Mouse (Mus musculus) gastrocnemius, adult 2 months (tissue): ENCODE data around the gene Sys1. TPM values are rescaled to one million over a fixed set of nuclear protein-coding genes. Genes with fewer than 3 reads are reported as not detected.
A peak's percentile ranks its signal among the peaks of the same experiment; 100 is the strongest.

Source experiments
- DNase-seq: peaks from one replicate; pipeline ENCODE4 v3.0.0; 2022
- H3K27ac ChIP-seq: fragments of 200-600 bp; 2 replicates; pipeline ENCODE4 v1.8.1; 2022; ENCODE audit warnings: mild to moderate bottlenecking
- H3K4me3 ChIP-seq: fragments of 200-600 bp; 2 replicates; pipeline ENCODE4 v1.8.1; 2022; ENCODE audit warnings: mild to moderate bottlenecking, moderate library complexity
- CTCF ChIP-seq: fragments of 200-600 bp; IDR thresholded peaks from 2 replicates; pipeline ENCODE4 v1.8.1; 2022; ENCODE audit warnings: antibody characterized with exemption, mild to moderate bottlenecking, moderate library complexity
- intact Hi-C: fragments of 180-260 bp; cut with DNase I; formaldehyde crosslinking; loops from one replicate; pipeline ENCODE4 v1.15.1; 2025
- total RNA-seq, 2 experiments: library from RNA; stranded (reverse); gene quantifications; 2 replicates each; pipeline ENCODE4 v1.2.3; 2021

Sys1 gene
- total RNA-seq, 2 experiments from 2014 or later = 21.7 to 24.7 TPM

GRCm38 (mm10) chr2:164460745-164461551 is 4.2 kb downstream of the Sys1 start, which contains the start of gene Gm20458:
Gm20458 (plus strand) TSS chr2:164460967.
- H3K27ac ChIP-seq = peak within 1 kb of the TSS; percentile 96

GRCm38 (mm10) chr2:164465161-164465560 is 8.4 kb downstream of the Sys1 start:
- TF ChIP-seq CTCF = no peak
- intact Hi-C loops = no loop called here
- no peak overlapping the region for H3K27ac ChIP-seq
- no peak overlapping the region for H3K4me3 ChIP-seq
- DNase-seq = no peak

More at GRCm38 (mm10) chr2:164460745-164461551, 4.2 kb downstream of the Sys1 start, which contains the start of gene Gm20458:
- TF ChIP-seq CTCF = peak; percentile 84
- H3K4me3 ChIP-seq = peak within 1 kb of the TSS; percentile 79
- peak; percentile 97 for DNase-seq
- intact Hi-C loops = loop anchor here (5.0 kb wide), 1 partner anchor 36 kb away; the partner anchor contains the start of gene Pigt

- H3K4me3 ChIP-seq = no peak overlapping the region
- TF ChIP-seq CTCF = no peak
- intact Hi-C loops = no loop called here
- DNase-seq = no peak
- no peak overlapping the region for H3K27ac ChIP-seq
Observed at GRCm38 (mm10) chr2:164466787-164467186, 10.0 kb downstream of the Sys1 start.

- Histone ChIP-seq H3K4me3 (no peak overlapping the region), H3K27ac (no peak overlapping the region)
- intact Hi-C loops = loop anchor here (2.0 kb wide), 1 partner anchor 47 kb away; no protein-coding TSS in a partner anchor
- peak; percentile 62 for DNase-seq
- peak; percentile 85 for TF ChIP-seq CTCF
Observed at GRCm38 (mm10) chr2:164470254-164470653, 13.5 kb downstream of the Sys1 start.

GRCm38 (mm10) chr2:164473624-164474023 is 16.9 kb downstream of the Sys1 start, which contains the start of gene Trp53tg5:
Trp53tg5 (minus strand) TSS chr2:164473724.
- no peak for DNase-seq
- TF ChIP-seq CTCF = no peak
- intact Hi-C loops = no loop called here

GRCm38 (mm10) chr2:164485681-164486257 is 29.0 kb downstream of the Sys1 start, which contains the start of gene Dbndd2:
Dbndd2 (plus strand) TSS chr2:164486106.
- H3K27ac ChIP-seq = peak within 1 kb of the TSS; percentile 96
- H3K4me3 ChIP-seq = peak within 1 kb of the TSS; percentile 91
- peak; percentile 72 for DNase-seq
- TF ChIP-seq CTCF = no peak
- intact Hi-C loops = no loop called here

More at GRCm38 (mm10) chr2:164473624-164474023, 16.9 kb downstream of the Sys1 start, which contains the start of gene Trp53tg5:
- Histone ChIP-seq H3K27ac (no peak within 1 kb of the TSS), H3K4me3 (no peak within 1 kb of the TSS)

GRCm38 (mm10) chr2:164486258-164487114 is 29.7 kb downstream of the Sys1 start:
- DNase-seq = peak; percentile 90
- peak overlapping the region; percentile 96 for H3K27ac ChIP-seq
- no peak for TF ChIP-seq CTCF
- H3K4me3 ChIP-seq = peak overlapping the region; percentile 91
- intact Hi-C loops = no loop called here

GRCm38 (mm10) chr2:164487115-164487527 is 30.4 kb downstream of the Sys1 start:
- intact Hi-C loops = no loop called here
- no peak for TF ChIP-seq CTCF
- peak overlapping the region; percentile 91 for H3K4me3 ChIP-seq
- H3K27ac ChIP-seq = peak overlapping the region; percentile 96
- DNase-seq = no peak

- Histone ChIP-seq H3K27ac (peak overlapping the region; percentile 96), H3K4me3 (peak overlapping the region; percentile 91)
- no peak for TF ChIP-seq CTCF
- intact Hi-C loops = no loop called here
- no peak for DNase-seq
Observed at GRCm38 (mm10) chr2:164487812-164488211, 31.0 kb downstream of the Sys1 start.

GRCm38 (mm10) chr2:164494126-164494525 is 37.4 kb downstream of the Sys1 start:
- Histone ChIP-seq H3K4me3 (no peak overlapping the region), H3K27ac (no peak overlapping the region)
- DNase-seq = no peak
- intact Hi-C loops = no loop called here
- TF ChIP-seq CTCF = no peak

GRCm38 (mm10) chr2:164496331-164496730 is 39.6 kb downstream of the Sys1 start:
- no peak overlapping the region for H3K27ac ChIP-seq
- intact Hi-C loops = loop anchor here (5.0 kb wide), 1 partner anchor 34 kb away; the partner anchor contains the start of gene Gm20458
- no peak for TF ChIP-seq CTCF
- no peak for DNase-seq
- peak overlapping the region; percentile 96 for H3K4me3 ChIP-seq
